Mouse (Mus musculus): ENCODE measurements around the gene Trpm5. TPM values are rescaled to one million over a fixed set of nuclear protein-coding genes. Genes with fewer than 3 reads are reported as not detected.

The Trpm5 gene
- polyA plus RNA-seq, 1 experiment: not detected

GRCm38 (mm10) chr7:143057023-143057422 is 37.4 kb downstream of the Trpm5 start:
- TF ChIP-seq TAL1 (IDR thresholded peaks at IDR 0.05; ENCODE audit: low read length) (no peak), GATA1 (IDR thresholded peaks at IDR 0.05; ENCODE audit: low read length) (no peak)
- Histone ChIP-seq H3K9me3 (ENCODE audit: control insufficient read depth, low read length) (no peaks in the 10 kb centered on the region), H3K4me1 (ENCODE audit: control insufficient read depth) (peaks cover 92% of the 10 kb centered on the region), H3K4me3 (replicated peaks) (no peak overlapping the region), H3K36me3 (ENCODE audit: control insufficient read depth) (peaks cover 20% of the 10 kb centered on the region), H3K27me3 (ENCODE audit: control insufficient read depth) (no peaks in the 10 kb centered on the region)

- peaks cover 9% of the 10 kb centered on the region for H3K36me3 ChIP-seq (ENCODE audit: control insufficient read depth)
- TF ChIP-seq TAL1 (IDR thresholded peaks at IDR 0.05; ENCODE audit: low read length): no peak
- no peak for TF ChIP-seq GATA1 (IDR thresholded peaks at IDR 0.05; ENCODE audit: low read length)
- H3K4me3 ChIP-seq (replicated peaks): no peak overlapping the region
- no peaks in the 10 kb centered on the region for H3K27me3 ChIP-seq (ENCODE audit: control insufficient read depth)
- H3K4me1 ChIP-seq (ENCODE audit: control insufficient read depth): peaks cover 90% of the 10 kb centered on the region
- H3K9me3 ChIP-seq (ENCODE audit: control insufficient read depth, low read length): no peaks in the 10 kb centered on the region
Observed at GRCm38 (mm10) chr7:143055499-143056186, 38.8 kb downstream of the Trpm5 start.

- H3K4me1 ChIP-seq (ENCODE audit: control insufficient read depth): peaks cover 86% of the 10 kb centered on the region
- TF ChIP-seq GATA1 (IDR thresholded peaks at IDR 0.05; ENCODE audit: low read length): no peak
- no peak for TF ChIP-seq TAL1 (IDR thresholded peaks at IDR 0.05; ENCODE audit: low read length)
- H3K9me3 ChIP-seq (ENCODE audit: control insufficient read depth, low read length): no peaks in the 10 kb centered on the region
- peaks cover 8% of the 10 kb centered on the region for H3K36me3 ChIP-seq (ENCODE audit: control insufficient read depth)
- H3K4me3 ChIP-seq (replicated peaks): peak overlapping the region; percentile 67
- H3K27me3 ChIP-seq (ENCODE audit: control insufficient read depth): no peaks in the 10 kb centered on the region
Observed at GRCm38 (mm10) chr7:143055001-143055400, 39.4 kb downstream of the Trpm5 start.

DNA sequence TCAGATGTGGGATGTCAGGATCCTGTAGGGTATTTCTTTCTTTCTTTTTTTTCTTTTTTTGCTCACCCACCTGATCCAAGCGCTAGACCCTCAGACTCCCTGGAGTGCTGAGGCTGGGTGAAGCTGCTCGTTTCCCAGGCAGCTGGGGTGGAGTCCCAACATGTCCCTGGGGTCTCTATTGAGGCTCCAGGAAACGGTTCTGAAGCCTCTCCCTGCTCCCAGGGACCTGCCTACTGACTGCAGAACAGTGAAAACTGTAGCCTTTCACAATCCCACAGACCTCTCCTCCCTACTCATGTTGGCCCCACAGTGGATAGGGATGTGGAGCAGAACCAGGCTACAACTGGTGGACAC is 39.9 kb downstream of the Trpm5 start:
- Histone ChIP-seq H3K4me3 (replicated peaks) (peak overlapping the region; percentile 67), H3K36me3 (ENCODE audit: control insufficient read depth) (peaks cover 8% of the 10 kb centered on the region), H3K27me3 (ENCODE audit: control insufficient read depth) (no peaks in the 10 kb centered on the region), H3K9me3 (ENCODE audit: control insufficient read depth, low read length) (no peaks in the 10 kb centered on the region), H3K4me1 (ENCODE audit: control insufficient read depth) (peaks cover 85% of the 10 kb centered on the region)
- TF ChIP-seq TAL1 (IDR thresholded peaks at IDR 0.05; ENCODE audit: low read length) (no peak), GATA1 (IDR thresholded peaks at IDR 0.05; ENCODE audit: low read length) (no peak)

GRCm38 (mm10) chr7:143053961-143054611 is 40.4 kb downstream of the Trpm5 start:
- TF ChIP-seq TAL1 (IDR thresholded peaks at IDR 0.05; ENCODE audit: low read length) (no peak), GATA1 (IDR thresholded peaks at IDR 0.05; ENCODE audit: low read length) (no peak)
- Histone ChIP-seq H3K9me3 (ENCODE audit: control insufficient read depth, low read length) (no peaks in the 10 kb centered on the region), H3K4me1 (ENCODE audit: control insufficient read depth) (peaks cover 80% of the 10 kb centered on the region), H3K27me3 (ENCODE audit: control insufficient read depth) (no peaks in the 10 kb centered on the region), H3K4me3 (replicated peaks) (peak overlapping the region; percentile 67), H3K36me3 (ENCODE audit: control insufficient read depth) (peaks cover 6% of the 10 kb centered on the region)

DNA sequence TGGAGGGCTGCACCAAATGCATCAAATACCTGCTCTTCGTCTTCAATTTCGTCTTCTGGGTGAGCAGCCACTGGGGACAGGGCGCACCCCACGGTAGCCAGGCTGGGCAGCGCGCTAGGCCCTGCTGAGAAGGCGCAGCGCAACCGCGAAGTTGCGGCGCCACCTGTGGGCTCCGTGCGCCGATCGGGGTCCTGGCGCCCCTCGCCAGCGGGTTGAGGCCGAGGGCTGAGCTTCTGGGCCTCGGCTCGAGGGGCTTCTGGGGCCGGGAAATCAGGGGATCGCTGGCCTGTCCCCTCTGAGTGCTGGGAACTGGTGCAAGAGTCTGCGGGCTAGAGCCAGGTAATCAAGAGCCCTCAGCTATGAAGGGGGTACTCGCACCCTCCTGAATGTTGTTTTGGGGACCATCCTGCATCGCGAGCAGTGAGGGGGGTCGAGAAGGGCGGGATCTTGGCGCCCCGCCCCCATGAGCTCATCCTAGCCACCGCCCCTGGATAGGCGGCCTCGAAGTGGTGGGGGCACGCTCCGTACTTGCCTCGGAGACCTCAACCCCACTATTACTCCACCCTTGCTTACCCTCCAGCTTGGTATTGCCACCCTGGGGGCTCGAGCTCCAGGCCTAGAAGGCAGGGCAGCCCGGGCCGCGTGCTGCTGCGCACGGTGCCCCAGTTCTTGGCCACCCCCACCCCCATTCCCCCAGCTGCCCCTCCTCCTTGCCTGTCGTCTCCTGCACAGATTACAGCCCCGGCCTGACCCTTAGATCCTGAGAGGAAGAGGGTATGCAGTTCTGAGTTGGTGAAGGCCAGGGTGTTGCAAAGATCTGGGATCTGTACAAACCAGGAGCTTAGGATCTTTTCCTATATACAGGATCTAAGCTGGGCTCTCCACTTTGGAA is 41.2 kb downstream of the Trpm5 start:
- H3K36me3 ChIP-seq (ENCODE audit: control insufficient read depth): peaks cover 6% of the 10 kb centered on the region
- H3K27me3 ChIP-seq (ENCODE audit: control insufficient read depth): no peaks in the 10 kb centered on the region
- no peaks in the 10 kb centered on the region for H3K9me3 ChIP-seq (ENCODE audit: control insufficient read depth, low read length)
- TF ChIP-seq TAL1 (IDR thresholded peaks at IDR 0.05; ENCODE audit: low read length): no peak
- no peak for TF ChIP-seq GATA1 (IDR thresholded peaks at IDR 0.05; ENCODE audit: low read length)
- H3K4me3 ChIP-seq (replicated peaks): peak overlapping the region; percentile 67
- H3K4me1 ChIP-seq (ENCODE audit: control insufficient read depth): peaks cover 72% of the 10 kb centered on the region

GRCm38 (mm10) chr7:143052626-143053007 is 41.8 kb downstream of the Trpm5 start, which contains the start of gene Cd81:
TSS of gene Cd81 (plus strand) at chr7:143052739.
- TF ChIP-seq TAL1 (IDR thresholded peaks at IDR 0.05; ENCODE audit: low read length) (no peak), GATA1 (IDR thresholded peaks at IDR 0.05; ENCODE audit: low read length) (no peak)
- H3K36me3 ChIP-seq (ENCODE audit: control insufficient read depth): peaks cover 6% of the 10 kb centered on the region
- no peaks in the 10 kb centered on the region for H3K9me3 ChIP-seq (ENCODE audit: control insufficient read depth, low read length)
- H3K4me3 ChIP-seq (replicated peaks): peak within 1 kb of the TSS; percentile 67
- no peaks in the 10 kb centered on the region for H3K27me3 ChIP-seq (ENCODE audit: control insufficient read depth)
- H3K4me1 ChIP-seq (ENCODE audit: control insufficient read depth): peaks cover 65% of the 10 kb centered on the region

GRCm38 (mm10) chr7:143051316-143051715 is 43.1 kb downstream of the Trpm5 start:
- Histone ChIP-seq H3K36me3 (ENCODE audit: control insufficient read depth) (peaks cover 4% of the 10 kb centered on the region), H3K27me3 (ENCODE audit: control insufficient read depth) (no peaks in the 10 kb centered on the region), H3K4me1 (ENCODE audit: control insufficient read depth) (peaks cover 52% of the 10 kb centered on the region), H3K4me3 (replicated peaks) (no peak overlapping the region), H3K9me3 (ENCODE audit: control insufficient read depth, low read length) (no peaks in the 10 kb centered on the region)
- TF ChIP-seq GATA1 (IDR thresholded peaks at IDR 0.05; ENCODE audit: low read length) (no peak), TAL1 (IDR thresholded peaks at IDR 0.05; ENCODE audit: low read length) (no peak)
